Mouse (Mus musculus) small intestine, adult 2 months (tissue): Measurements from ENCODE around the gene Nyap1. TPM values are rescaled to one million over a fixed set of nuclear protein-coding genes. Genes with fewer than 3 reads are reported as not detected.

Experiments
- H3K27ac ChIP-seq: fragments of 200-500 bp; 2 replicates; pipeline ENCODE4 v1.5.1; 2012; ENCODE audit warnings: low read depth, low read length, control low read depth, inconsistent platforms; ENCODE audit not compliant: insufficient read depth
- H3K27me3 ChIP-seq: fragments of 200-500 bp; 2 replicates; pipeline ENCODE4 v1.6.1; 2012; ENCODE audit warnings: mild to moderate bottlenecking, moderate library complexity, low read length, inconsistent platforms; ENCODE audit not compliant: control insufficient read depth, insufficient read depth
- H3K36me3 ChIP-seq: fragments of 200-500 bp; 2 replicates; pipeline ENCODE4 v1.6.1; 2012; ENCODE audit warnings: mild to moderate bottlenecking, low read length, control low read depth, inconsistent platforms; ENCODE audit not compliant: control insufficient read depth, insufficient read depth
- H3K4me1 ChIP-seq: fragments of 200-500 bp; 2 replicates; pipeline ENCODE4 v1.6.1; 2012; ENCODE audit warnings: low read length, inconsistent platforms, mixed read lengths; ENCODE audit not compliant: control insufficient read depth, insufficient read depth, insufficient read length
- H3K4me3 ChIP-seq: fragments of 200-500 bp; 2 replicates; pipeline ENCODE4 v1.5.1; 2012; ENCODE audit warnings: low read depth, mild to moderate bottlenecking, control low read depth, inconsistent platforms, low read length, moderate library complexity
- CTCF ChIP-seq: fragments of 200-500 bp; IDR thresholded peaks from 2 replicates; pipeline ENCODE4 v1.5.1; 2012; ENCODE audit warnings: low read depth, mild to moderate bottlenecking, control low read depth, inconsistent platforms, low read length, moderate library complexity, mixed read lengths; ENCODE audit not compliant: insufficient replicate concordance, insufficient read length; ENCODE audit errors: extremely low read depth
- POLR2A ChIP-seq: fragments of 200-500 bp; IDR thresholded peaks from 2 replicates; pipeline ENCODE4 v1.6.1; 2012; ENCODE audit warnings: low read depth, mild to moderate bottlenecking, control low read depth, inconsistent platforms, low read length, moderate library complexity
- WGBS: fragments of 180-500 bp; shearing (Covaris S2); methylation state at CpG from one replicate; pipeline ENCODE4 v1.1.7; 2018; 5-methylcytosine and 5-hydroxymethylcytosine counted together
- polyA plus RNA-seq: library from polyadenylated mRNA; depleted of rRNA; stranded (reverse); fragments of >200 nt; gene quantifications from 2 replicates; pipeline ENCODE4 v1.2.3, GENCODE M21; 2012

Gene Nyap1
- polyA plus RNA-seq, 1 experiment, result 25.1 TPM

DNA sequence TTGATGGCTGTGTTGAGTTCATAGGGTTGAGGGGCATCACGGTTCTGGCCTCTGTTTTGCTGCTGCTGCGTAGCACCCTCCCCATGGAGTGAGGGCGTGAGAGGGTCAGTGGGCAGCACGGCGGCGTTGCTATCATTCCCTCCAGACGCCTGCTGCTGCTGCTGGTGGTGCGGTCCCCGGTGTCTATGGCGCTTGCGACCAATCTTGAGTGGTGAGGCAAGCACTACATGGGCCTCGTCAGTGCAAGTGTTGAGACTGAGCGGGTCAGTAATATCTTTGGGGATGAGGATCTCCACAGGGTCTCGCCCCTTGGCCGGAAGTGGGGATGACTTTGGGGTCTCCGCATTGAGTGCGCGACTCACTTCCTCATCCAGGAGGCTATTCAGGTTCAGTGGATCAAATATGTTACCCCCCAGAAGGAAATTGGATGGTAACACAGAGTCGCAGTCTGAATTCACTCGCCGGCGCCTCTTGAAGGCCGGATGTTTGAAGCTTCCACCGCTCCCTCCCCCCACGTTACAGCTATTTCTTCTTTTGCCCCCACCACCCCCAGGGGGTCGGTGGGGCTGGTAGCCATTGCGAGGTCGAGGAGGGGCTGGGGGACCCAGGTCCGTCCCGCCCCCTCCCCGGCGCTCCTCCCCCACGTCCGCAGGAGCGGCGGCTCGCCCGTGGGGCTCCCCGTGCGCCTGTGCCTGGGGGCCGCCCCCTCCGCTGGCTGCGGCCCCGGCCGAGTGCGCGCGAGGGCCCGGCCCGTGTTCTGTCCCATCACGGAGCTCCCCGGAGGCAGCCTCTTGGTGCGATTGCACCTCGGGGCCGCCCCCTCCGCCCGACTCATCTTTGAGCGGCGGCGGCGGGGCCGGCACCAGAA lies 44.0 kb upstream of the Nyap1 start:
- Histone ChIP-seq H3K4me3 (peak overlapping the region; percentile 93), H3K27ac (peak overlapping the region; percentile 95), H3K4me1 (peaks cover 19% of the 10 kb centered on the region), H3K27me3 (no peaks in the 10 kb centered on the region), H3K36me3 (peaks cover 30% of the 10 kb centered on the region)
- TF ChIP-seq CTCF (no peak), POLR2A (no peak)
- 1% methylated on average over 61 of the region's 62 CpGs for WGBS

DNA sequence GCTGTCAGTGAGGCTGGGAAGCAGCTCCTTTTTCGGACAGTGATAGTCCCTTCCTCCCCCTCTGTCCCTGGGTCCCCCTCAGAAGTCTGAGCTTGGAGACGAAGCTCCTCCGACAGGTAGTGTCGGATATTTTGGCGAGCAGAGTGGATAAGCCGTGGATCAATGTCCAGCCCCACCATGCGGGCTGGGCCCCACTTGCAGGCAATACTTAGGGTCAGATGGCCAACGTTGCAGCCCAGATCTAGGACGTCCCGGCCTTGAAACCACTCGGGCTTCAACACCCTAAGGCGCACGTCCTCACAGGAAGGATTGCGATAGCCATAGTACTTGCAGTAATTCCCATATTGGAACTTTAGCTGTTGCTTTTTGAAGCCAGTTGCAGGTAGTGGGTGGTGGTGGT lies 43.1 kb upstream of the Nyap1 start:
- Histone ChIP-seq H3K27ac (no peak overlapping the region), H3K27me3 (no peaks in the 10 kb centered on the region), H3K4me3 (peak overlapping the region; percentile 93), H3K4me1 (peaks cover 21% of the 10 kb centered on the region), H3K36me3 (peaks cover 31% of the 10 kb centered on the region)
- 29% methylated on average over 14 of the region's 14 CpGs for WGBS
- TF ChIP-seq CTCF (no peak), POLR2A (no peak)

DNA sequence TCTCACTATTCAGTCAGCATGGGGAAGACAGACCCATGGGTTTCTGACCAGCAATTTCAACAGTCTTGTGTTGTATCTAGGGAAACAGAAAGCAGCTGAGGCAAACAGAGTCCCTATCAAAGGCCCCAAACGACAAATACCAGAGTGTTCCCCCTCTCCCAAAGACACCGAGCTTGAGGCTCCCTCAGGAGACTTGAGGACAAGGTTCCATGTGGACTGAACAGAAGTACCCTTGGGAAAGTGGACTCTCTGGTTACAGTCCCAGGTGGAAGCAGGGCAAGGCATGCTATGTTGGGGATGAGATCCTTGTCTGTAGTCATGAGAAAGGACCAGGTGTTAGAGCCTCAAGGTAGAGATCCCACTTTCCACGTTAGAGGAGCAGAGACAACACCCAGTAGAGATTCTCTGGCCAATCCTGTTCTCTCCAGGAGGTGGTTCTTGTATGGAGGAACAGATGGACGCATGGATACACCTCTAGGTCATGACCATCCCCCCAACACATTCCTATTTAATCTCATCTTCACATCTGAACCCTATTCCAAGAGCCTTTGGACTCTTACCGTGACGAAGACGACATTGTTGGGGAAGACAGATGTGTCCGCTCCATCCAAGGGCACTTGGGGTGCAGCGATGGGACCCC lies 42.6 kb upstream of the Nyap1 start:
- TF ChIP-seq POLR2A, result no peak
- no peak; the same call in 1 of the 2 replicates for TF ChIP-seq CTCF
- Histone ChIP-seq H3K27me3 (no peaks in the 10 kb centered on the region), H3K4me1 (peaks cover 24% of the 10 kb centered on the region), H3K36me3 (peaks cover 31% of the 10 kb centered on the region), H3K4me3 (peak overlapping the region; percentile 93), H3K27ac (no peak overlapping the region)
- 29% methylated on average over 9 of the region's 9 CpGs for WGBS

DNA sequence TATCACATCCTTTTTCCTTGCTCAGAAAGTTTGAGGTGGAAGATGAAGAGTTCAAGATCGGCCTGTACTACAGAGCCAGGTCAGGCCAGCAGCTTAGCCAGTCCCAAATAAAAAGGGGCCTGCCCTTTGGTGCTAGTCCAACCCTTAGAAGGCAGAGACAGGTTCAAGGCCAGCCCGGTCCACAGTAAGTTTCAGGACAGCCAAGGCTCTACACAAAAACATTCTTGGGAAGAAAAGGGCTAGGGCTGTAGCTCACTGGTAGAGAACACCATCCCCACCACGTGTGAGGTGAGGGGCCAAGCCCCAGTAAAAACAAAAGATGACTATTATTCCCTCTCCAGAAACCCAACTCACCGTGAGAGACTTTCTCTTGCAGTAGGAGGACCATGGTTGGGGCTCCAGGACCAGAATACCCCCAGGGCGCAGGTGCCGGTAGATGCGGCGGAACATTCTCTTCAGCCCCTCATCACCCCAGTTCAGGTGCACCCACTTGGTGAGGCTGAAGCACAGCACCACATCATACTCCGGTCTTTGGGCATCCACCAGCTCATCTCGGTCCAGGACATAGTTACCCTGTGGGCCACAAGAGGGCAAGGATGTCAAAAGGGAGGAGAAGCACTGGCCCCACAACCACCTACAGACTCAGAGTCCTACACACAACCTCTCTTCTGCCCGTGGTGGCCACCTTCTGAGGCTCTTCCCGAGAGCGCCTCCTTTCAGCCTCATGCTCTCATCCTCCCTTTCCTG lies 41.5 kb upstream of the Nyap1 start:
- TF ChIP-seq POLR2A, result no peak
- no peak for TF ChIP-seq CTCF
- 81% methylated on average over 13 of the region's 13 CpGs for WGBS
- Histone ChIP-seq H3K27me3 (no peaks in the 10 kb centered on the region), H3K36me3 (peaks cover 31% of the 10 kb centered on the region), H3K4me1 (peaks cover 26% of the 10 kb centered on the region), H3K4me3 (no peak overlapping the region), H3K27ac (no peak overlapping the region)

DNA sequence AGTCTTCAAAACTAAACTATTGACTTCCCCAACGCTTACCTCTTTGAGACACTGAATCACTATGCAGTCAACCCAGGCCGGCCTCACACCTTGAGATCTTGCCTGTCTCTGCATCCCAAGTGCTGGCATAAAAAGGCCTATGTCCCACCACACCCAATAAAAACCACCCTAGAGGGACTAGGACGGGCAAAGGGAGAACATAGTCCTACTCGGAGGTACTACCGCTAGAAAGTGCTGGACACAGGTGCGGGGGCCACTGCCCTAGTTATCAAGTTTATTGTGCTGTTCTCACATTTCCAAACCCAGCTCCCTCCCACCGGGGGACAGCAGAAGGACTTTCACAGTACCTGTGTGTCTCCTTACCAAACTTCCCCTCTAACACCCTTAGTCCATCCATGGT lies 40.3 kb upstream of the Nyap1 start:
- Histone ChIP-seq H3K4me1 (peaks cover 32% of the 10 kb centered on the region), H3K27ac (no peak overlapping the region), H3K27me3 (no peaks in the 10 kb centered on the region), H3K36me3 (peaks cover 31% of the 10 kb centered on the region), H3K4me3 (no peak overlapping the region)
- 80% methylated on average over 7 of the region's 7 CpGs for WGBS
- TF ChIP-seq POLR2A, result no peak
- TF ChIP-seq CTCF, result no peak

DNA sequence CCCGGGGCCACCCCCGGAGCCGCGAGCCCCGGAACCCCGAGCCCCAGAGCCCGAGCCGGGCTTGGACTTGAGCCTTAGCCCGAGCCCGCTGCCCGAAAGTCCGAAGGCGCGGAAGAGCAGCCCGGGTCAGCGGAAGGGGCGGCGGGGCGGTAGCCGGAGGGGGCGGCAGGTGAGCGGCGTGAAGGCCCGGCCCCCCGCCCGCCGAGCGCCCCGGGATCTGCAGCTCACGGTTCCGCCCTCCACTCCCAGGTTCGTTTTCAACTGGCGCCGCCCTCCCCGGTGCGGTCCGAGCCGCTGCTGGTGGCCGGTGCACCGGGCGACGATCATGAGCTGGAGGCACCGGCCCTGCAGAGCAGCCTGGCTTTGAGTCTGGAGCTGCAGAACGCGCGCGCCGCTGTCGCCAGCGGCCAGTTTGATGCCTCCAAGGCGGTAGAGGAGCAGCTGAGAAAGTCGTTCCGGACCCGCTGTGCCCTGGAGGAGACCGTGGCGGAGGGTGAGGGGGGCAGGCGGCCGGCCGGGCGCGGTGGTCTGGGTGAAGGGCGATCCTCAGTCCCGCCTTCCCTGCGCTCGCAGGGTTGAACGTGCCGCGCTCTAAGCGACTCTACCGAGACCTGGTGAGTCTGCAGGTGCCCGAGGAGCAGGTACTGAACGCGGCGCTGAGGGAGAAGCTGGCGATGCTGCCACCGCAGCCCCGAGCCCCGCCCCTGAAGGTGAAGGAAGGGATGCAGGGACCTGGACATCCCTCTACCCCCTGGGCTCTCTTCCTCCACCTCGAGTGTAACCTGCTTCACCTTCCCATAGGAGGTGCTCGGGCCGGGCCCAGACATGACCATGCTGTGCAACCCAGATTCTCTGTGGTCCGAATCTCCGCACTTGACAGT lies 37.9 kb upstream of the Nyap1 start:
- H3K4me1 ChIP-seq, result peaks cover 22% of the 10 kb centered on the region
- H3K4me3 ChIP-seq, result peak overlapping the region; percentile 72
- TF ChIP-seq CTCF (no peak), POLR2A (no peak)
- H3K27me3 ChIP-seq, result no peaks in the 10 kb centered on the region
- peak overlapping the region; percentile 38 for H3K27ac ChIP-seq
- H3K36me3 ChIP-seq, result peaks cover 31% of the 10 kb centered on the region
- under 1% methylated on average over 82 of the region's 83 CpGs for WGBS

DNA sequence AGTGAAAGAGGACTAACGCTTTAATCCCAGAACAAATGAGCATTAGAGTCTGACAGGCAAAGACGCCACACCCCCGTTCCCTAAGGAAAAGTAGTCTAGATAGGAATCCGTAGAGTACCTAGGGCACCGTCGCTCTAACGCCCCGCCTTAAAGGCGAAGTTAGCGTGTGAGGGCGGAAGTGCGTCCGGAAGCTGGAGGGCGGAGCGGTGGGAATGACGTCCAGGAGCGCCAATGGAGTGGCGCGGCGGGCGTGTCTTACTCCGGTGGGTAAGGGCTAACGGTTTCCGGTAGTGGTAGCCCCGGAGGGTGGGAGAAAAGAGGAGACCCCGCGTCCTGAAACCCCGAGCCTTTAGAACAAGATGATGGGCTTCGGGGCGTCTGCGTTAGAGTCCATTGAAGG lies 37.2 kb upstream of the Nyap1 start, which contains the start of gene Ppp1r35:
TSS of gene Ppp1r35 (plus strand) at position 215 of the 400 bp plus-strand sequence.
- TF ChIP-seq CTCF, result no peak
- TF ChIP-seq POLR2A, result no peak; the same call in 1 of the 2 replicates
- H3K4me3 ChIP-seq, result peak within 1 kb of the TSS; percentile 72
- peaks cover 16% of the 10 kb centered on the region for H3K4me1 ChIP-seq
- peak within 1 kb of the TSS; percentile 69 for H3K27ac ChIP-seq
- H3K27me3 ChIP-seq, result no peaks in the 10 kb centered on the region
- under 1% methylated on average over 31 of the region's 31 CpGs for WGBS
- peaks cover 25% of the 10 kb centered on the region for H3K36me3 ChIP-seq
